Mouse (Mus musculus): Measurements from ENCODE around the gene Rab13.

- TF ChIP-seq CTCF (IDR thresholded peaks at IDR 0.05; ENCODE audit: extremely low read depth, insufficient read depth, insufficient read length, insufficient replicate concordance): no peak
- TF ChIP-seq POLR2A (IDR thresholded peaks at IDR 0.05; ENCODE audit: low read depth, low read length): no peak
Measured at GRCm38 (mm10) chr3:90222455-90222854, 9.0 kb downstream of the Rab13 start.

All from spleen, adult 2 months (tissue).